Mouse (Mus musculus) liver, adult (tissue): ENCODE measurements at regions not wholly inside any gene's neighbourhood (a gene's known extent, or its start where the extent isn't known, plus 50 kb on each side); places are given as distances from the start of the nearest gene placed in this dataset.

ENCODE experiments used
- GATA4 ChIP-seq: IDR thresholded peaks from 2 replicates; pipeline ENCODE4 v1.6.1; 2014; ENCODE audit warnings: mild to moderate bottlenecking, low read length; ENCODE audit not compliant: insufficient replicate concordance

GRCm38 (mm10) chr17:75917020-75917419 is 365.3 kb upstream of the Fam98a start:
- TF ChIP-seq GATA4: no peak

- TF ChIP-seq GATA4: no peak
Measured at GRCm38 (mm10) chr17:75916590-75916989, 364.8 kb upstream of the Fam98a start.

DNA sequence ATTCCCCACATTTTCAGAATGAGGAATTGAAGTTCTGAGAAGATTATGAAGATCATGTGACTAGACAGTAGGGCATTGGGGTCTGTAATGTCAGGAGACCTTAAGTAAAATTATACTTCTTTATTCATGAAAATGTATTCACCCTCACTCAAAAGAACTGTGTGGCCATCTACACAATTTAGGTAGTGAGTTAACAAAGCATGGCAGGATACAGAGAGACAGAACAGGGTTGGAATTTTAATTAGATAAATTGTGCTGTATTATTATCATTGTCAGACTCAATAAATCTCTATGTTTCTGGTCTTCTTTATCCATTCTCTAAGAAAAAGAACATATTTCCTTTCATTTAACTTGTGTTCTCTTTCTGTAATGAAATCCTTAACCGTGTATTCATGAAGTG is 363.5 kb upstream of the Fam98a start:
- no peak for TF ChIP-seq GATA4

- TF ChIP-seq GATA4: no peak
Measured at GRCm38 (mm10) chr17:75907085-75907484, 355.3 kb upstream of the Fam98a start.

GRCm38 (mm10) chr17:75906643-75907042 is 354.9 kb upstream of the Fam98a start:
- TF ChIP-seq GATA4: no peak

GRCm38 (mm10) chr17:75895436-75895835 is 343.7 kb upstream of the Fam98a start:
- TF ChIP-seq GATA4: no peak

DNA sequence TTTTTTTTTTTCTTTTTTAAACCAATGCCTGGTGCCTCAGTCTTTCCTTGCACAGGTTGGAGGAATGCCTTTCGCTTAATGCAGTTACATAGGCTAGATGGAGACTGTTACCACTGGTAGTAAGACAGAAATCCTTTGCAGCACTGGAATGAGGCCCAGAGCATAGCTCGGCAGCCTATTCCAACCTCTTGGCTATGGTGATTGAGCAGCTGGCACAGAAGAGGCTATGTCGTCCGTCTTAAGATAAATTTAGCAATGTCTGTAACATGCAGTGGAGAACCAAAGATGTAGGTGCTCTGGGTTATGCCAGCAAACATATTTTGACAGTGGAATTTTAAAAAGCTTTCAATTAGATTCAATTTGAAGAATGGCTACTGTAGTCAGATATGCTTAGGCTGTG is 343.2 kb upstream of the Fam98a start:
- no peak for TF ChIP-seq GATA4

GRCm38 (mm10) chr17:75893559-75893958 is 341.8 kb upstream of the Fam98a start:
- no peak for TF ChIP-seq GATA4

DNA sequence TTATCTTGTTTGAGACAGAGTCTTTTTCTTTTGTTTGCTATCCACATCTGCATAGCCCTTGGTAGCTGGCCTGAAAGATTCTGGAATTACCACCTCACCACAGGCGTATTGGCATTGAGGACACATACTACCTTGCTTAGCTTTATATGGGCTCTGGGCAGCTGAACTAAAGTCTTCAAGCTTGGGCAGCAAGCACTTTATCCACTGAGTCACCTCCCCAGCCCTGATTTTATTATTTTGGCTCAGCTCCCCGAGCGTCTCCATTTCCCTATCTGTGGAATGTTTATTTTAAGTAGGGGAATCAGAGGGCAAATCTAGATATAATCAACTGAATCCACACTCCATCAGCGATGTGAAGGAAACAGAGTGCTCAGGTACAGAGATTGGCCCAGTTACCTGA is 340.4 kb upstream of the Fam98a start:
- TF ChIP-seq GATA4: no peak

- TF ChIP-seq GATA4: no peak
Measured at GRCm38 (mm10) chr17:75891564-75891963, 339.8 kb upstream of the Fam98a start.

- TF ChIP-seq GATA4: no peak
Measured at GRCm38 (mm10) chr17:75877848-75878247, 326.1 kb upstream of the Fam98a start.

- no peak for TF ChIP-seq GATA4
Measured at GRCm38 (mm10) chr17:75876895-75877294, 325.1 kb upstream of the Fam98a start.

- TF ChIP-seq GATA4: no peak
Measured at GRCm38 (mm10) chr17:75874535-75874934, 322.8 kb upstream of the Fam98a start.

DNA sequence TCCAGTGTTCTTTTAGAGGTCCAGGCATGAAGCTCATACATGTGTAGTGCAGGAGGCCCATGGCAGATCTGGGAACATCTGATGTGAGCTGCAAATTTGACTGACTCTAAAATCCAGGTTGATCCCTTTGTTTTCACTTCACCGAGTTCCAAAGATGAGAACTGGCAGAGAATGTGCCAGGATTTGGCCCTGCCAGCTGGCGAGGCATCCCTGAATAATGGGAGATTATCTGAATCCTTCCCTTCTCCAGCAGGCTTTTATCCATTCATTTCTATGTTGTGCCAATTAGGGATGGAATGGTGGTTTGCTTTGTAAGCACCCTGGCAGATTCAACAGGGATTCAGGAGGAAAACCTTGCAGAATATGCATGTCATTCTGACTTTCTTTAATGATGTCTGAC is 318.7 kb upstream of the Fam98a start:
- no peak for TF ChIP-seq GATA4

GRCm38 (mm10) chr17:75857015-75857414 is 305.3 kb upstream of the Fam98a start:
- no peak for TF ChIP-seq GATA4

GRCm38 (mm10) chr17:75815997-75816626 is 264.4 kb upstream of the Fam98a start:
- no peak for TF ChIP-seq GATA4

DNA sequence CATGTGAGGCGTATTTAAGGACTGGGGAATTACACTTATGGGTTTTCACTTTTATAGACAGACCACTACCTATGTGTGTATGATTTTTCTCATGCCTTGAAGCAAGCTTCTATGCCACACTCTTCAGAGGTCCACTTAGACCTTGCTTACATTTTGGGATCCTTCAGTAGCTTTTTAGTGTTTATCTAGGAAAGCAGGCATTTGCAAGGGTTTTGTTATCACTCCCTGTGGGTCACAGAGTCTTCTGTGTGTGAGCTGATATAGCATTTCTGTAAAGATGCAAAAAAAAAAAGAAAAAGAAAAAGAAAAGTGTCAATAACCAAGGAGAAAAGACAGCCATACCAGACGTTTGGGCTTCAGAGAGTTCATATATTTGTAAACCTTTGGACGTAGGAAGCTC is 260.4 kb upstream of the Fam98a start:
- no peak for TF ChIP-seq GATA4
